Mouse (Mus musculus) megakaryocyte, embryonic 14.5 days (primary cell): ENCODE measurements around the gene Gm45234.

Experiments
- FLI1 ChIP-seq: IDR thresholded peaks from 2 replicates; pipeline ENCODE4 v1.6.1; 2012; ENCODE audit warnings: low read length, inconsistent platforms, mixed read lengths
- GATA1 ChIP-seq: IDR thresholded peaks from 3 replicates; pipeline ENCODE4 v1.6.1; 2012; ENCODE audit warnings: mixed read lengths, low read length, inconsistent platforms, borderline replicate concordance

DNA sequence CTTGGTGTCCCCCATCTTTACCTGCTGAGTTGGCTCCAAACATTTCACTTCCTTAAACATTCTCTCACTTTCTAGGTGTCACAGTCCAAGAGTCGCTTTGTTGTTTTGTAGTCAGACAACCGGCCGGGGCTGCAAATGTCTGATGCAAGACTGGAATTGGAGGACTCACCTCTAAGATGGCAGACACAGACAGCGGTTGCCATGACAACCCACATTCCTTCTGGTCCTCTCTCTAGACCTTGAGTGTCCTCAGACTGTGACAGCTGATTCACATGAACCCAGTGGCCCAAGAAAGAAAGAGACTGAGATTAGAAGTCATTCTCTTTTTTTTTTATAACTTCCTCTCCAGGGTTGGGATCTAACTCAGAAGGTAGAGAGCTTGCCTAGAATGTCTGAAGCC lies 33.7 kb upstream of the Gm45234 start:
- TF ChIP-seq FLI1 (no peak), GATA1 (no peak)
